Mouse (Mus musculus) limb, embryonic 12.5 days (tissue): ENCODE results near the gene Uba6. TPM values are rescaled to one million over a fixed set of nuclear protein-coding genes. Genes with fewer than 3 reads are reported as not detected.

Experiments
- ATAC-seq: fragments of 200-750 bp; cut with Nextera tagmentation; 2 replicates; pipeline ENCODE4 v1.8.0; 2017; ENCODE audit warnings: low read depth, moderate TSS enrichment; ENCODE audit not compliant: insufficient number of reproducible peaks, insufficient read depth, low FRiP score, low TSS enrichment
- H3K27ac ChIP-seq: fragments of 300-500 bp; sonication (generic); 2 replicates; pipeline ENCODE4 v1.5.1; 2016; ENCODE audit warnings: mild to moderate bottlenecking, moderate library complexity
- H3K27me3 ChIP-seq: fragments of 300-500 bp; sonication (generic); 2 replicates; pipeline ENCODE4 v1.6.1; 2016; ENCODE audit warnings: mild to moderate bottlenecking, moderate library complexity
- H3K36me3 ChIP-seq: fragments of 300-500 bp; sonication (generic); 2 replicates; pipeline ENCODE4 v1.6.1; 2016; ENCODE audit warnings: mild to moderate bottlenecking, moderate library complexity
- H3K4me1 ChIP-seq: fragments of 300-500 bp; sonication (generic); replicated peaks from 2 replicates; pipeline ENCODE4 v1.6.1; 2016
- H3K4me2 ChIP-seq: fragments of 300-500 bp; sonication (generic); 2 replicates; pipeline ENCODE4 v1.6.1; 2016; ENCODE audit warnings: mild to moderate bottlenecking, moderate library complexity
- H3K4me3 ChIP-seq: fragments of 300-500 bp; sonication (generic); replicated peaks from 2 replicates; pipeline ENCODE4 v1.5.1; 2016; ENCODE audit warnings: mild to moderate bottlenecking
- H3K9ac ChIP-seq: fragments of 300-500 bp; sonication (generic); replicated peaks from 2 replicates; pipeline ENCODE4 v1.6.1; 2016; ENCODE audit warnings: mild to moderate bottlenecking, moderate library complexity
- H3K9me3 ChIP-seq: fragments of 300-500 bp; sonication (generic); 2 replicates; pipeline ENCODE4 v1.6.1; 2016; ENCODE audit warnings: mild to moderate bottlenecking, moderate library complexity
- WGBS: fragments of 180-500 bp; shearing (Covaris S2); methylation state at CpG from one replicate; pipeline ENCODE4 v1.1.7; 2016; 5-methylcytosine and 5-hydroxymethylcytosine counted together
- polyA plus RNA-seq: library from polyadenylated mRNA; unstranded; fragments of >200 nt; fragmentation: Nextera tagmentation; extraction: Ambion mirVana; gene quantifications from 2 replicates; pipeline ENCODE4 v1.2.1, GENCODE M21; 2016

Gene Uba6
- polyA plus RNA-seq, 1 experiment from 2014 or later = 17.0 TPM

GRCm38 (mm10) chr5:86113997-86114396 lies 58.6 kb downstream of the Uba6 start:
- Histone ChIP-seq H3K4me1 (no peaks in the 10 kb centered on the region), H3K36me3 (peaks cover 30% of the 10 kb centered on the region), H3K4me2 (no peak overlapping the region), H3K9ac (no peak overlapping the region), H3K4me3 (no peak overlapping the region), H3K9me3 (no peaks in the 10 kb centered on the region), H3K27me3 (no peaks in the 10 kb centered on the region), H3K27ac (no peak overlapping the region)
- WGBS = 87% methylated on average over 1 of the region's 1 CpGs
- ATAC-seq = no peak

GRCm38 (mm10) chr5:86113037-86113436 lies 59.6 kb downstream of the Uba6 start:
- no peaks in the 10 kb centered on the region for H3K9me3 ChIP-seq
- H3K27me3 ChIP-seq = no peaks in the 10 kb centered on the region
- no peak overlapping the region for H3K9ac ChIP-seq
- no peak for ATAC-seq
- no peaks in the 10 kb centered on the region for H3K4me1 ChIP-seq
- no peak overlapping the region for H3K4me2 ChIP-seq
- peaks cover 24% of the 10 kb centered on the region for H3K36me3 ChIP-seq
- no peak overlapping the region for H3K27ac ChIP-seq
- H3K4me3 ChIP-seq = no peak overlapping the region
- WGBS = 98% methylated on average over 2 of the region's 2 CpGs

DNA sequence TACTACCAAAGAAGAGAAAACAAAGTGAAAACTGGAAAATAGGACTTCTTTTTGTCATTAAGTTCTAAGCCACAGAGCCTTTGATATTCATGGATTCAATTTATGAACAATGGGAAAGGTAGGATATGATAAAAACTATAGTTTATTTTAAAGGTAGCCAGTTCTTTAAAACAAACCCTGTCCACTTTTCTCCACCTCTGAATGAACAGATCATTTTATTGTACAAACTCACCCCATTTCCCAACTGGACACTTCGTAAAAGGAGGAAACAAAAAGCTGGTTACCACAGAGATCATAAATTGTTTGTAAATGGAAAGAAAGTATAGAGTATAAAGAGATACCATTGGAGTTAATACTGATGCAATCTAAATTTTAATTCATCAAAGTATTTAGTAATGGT lies 61.5 kb downstream of the Uba6 start:
- Histone ChIP-seq H3K27ac (no peak overlapping the region), H3K9ac (no peak overlapping the region), H3K4me2 (no peak overlapping the region), H3K4me3 (no peak overlapping the region), H3K27me3 (no peaks in the 10 kb centered on the region), H3K36me3 (peaks cover 28% of the 10 kb centered on the region), H3K9me3 (no peaks in the 10 kb centered on the region), H3K4me1 (no peaks in the 10 kb centered on the region)
- no peak for ATAC-seq
- 98% methylated on average over 1 of the region's 1 CpGs for WGBS

DNA sequence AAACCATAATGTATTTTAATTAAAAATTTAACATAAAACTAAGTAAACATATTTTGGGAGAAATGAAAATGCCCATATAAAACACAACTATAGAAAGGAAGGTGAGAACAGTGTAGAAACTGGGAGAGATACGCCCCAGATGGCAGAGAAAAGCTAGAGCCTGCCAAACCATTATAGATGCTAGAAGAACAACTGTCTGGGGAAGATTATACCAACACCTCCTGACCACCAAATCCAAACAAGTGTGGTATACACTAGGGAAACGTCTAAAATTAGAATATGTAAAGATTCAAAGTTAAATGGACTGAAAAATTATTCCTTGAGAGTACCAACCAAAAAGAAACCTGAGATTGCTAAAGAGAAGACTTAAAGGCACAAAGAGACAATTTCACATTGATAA lies 66.0 kb downstream of the Uba6 start:
- H3K4me1 ChIP-seq = no peaks in the 10 kb centered on the region
- H3K9ac ChIP-seq = no peak overlapping the region
- H3K4me3 ChIP-seq = no peak overlapping the region
- no peak for ATAC-seq
- no peaks in the 10 kb centered on the region for H3K27me3 ChIP-seq
- H3K4me2 ChIP-seq = no peak overlapping the region
- WGBS = 75% methylated on average over 2 of the region's 2 CpGs
- H3K9me3 ChIP-seq = no peaks in the 10 kb centered on the region
- no peak overlapping the region for H3K27ac ChIP-seq
- peaks cover 10% of the 10 kb centered on the region for H3K36me3 ChIP-seq

GRCm38 (mm10) chr5:86102176-86102575 lies 70.4 kb downstream of the Uba6 start:
- ATAC-seq = no peak
- Histone ChIP-seq H3K9ac (no peak overlapping the region), H3K9me3 (no peaks in the 10 kb centered on the region), H3K27me3 (no peaks in the 10 kb centered on the region), H3K4me3 (no peak overlapping the region), H3K36me3 (peaks cover 3% of the 10 kb centered on the region; the same call in 1 of the 2 replicates), H3K4me2 (no peak overlapping the region), H3K4me1 (no peaks in the 10 kb centered on the region), H3K27ac (no peak overlapping the region)
- WGBS = 86% methylated on average over 2 of the region's 2 CpGs

- no peak for ATAC-seq
- H3K4me3 ChIP-seq = no peak overlapping the region
- no peaks in the 10 kb centered on the region for H3K36me3 ChIP-seq
- no peak overlapping the region for H3K9ac ChIP-seq
- no peaks in the 10 kb centered on the region for H3K27me3 ChIP-seq
- WGBS = 83% methylated on average over 3 of the region's 3 CpGs
- H3K4me2 ChIP-seq = no peak overlapping the region
- no peaks in the 10 kb centered on the region for H3K4me1 ChIP-seq
- H3K9me3 ChIP-seq = no peaks in the 10 kb centered on the region
- H3K27ac ChIP-seq = no peak overlapping the region
These were observed 72.0 kb downstream of the Uba6 start for GRCm38 (mm10) chr5:86100621-86101020.

DNA sequence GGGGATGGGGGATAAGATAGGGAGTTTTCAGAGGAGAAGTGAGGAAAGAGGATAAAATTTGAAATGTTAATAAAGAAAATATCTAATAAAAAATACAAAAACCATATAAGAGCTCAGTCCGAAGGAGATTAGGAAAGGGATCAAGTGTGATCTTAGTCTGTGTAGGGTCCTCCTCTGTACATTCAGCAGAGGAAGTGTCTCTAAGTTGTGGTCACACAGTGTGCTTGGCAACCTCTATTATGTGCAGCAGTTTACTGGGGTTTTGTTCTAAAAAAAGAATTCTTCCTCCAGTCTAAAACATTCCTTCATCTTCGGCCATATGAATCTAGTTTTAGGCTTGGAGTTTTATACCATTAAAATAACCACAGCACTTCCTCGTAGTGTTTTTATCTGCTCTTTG lies 73.6 kb downstream of the Uba6 start:
- no peaks in the 10 kb centered on the region for H3K27me3 ChIP-seq
- H3K4me3 ChIP-seq = no peak overlapping the region
- no peaks in the 10 kb centered on the region for H3K36me3 ChIP-seq
- H3K9ac ChIP-seq = no peak overlapping the region
- WGBS = 88% methylated on average over 3 of the region's 3 CpGs
- no peaks in the 10 kb centered on the region for H3K4me1 ChIP-seq
- no peak overlapping the region for H3K27ac ChIP-seq
- no peaks in the 10 kb centered on the region for H3K9me3 ChIP-seq
- H3K4me2 ChIP-seq = no peak overlapping the region
- ATAC-seq = no peak

DNA sequence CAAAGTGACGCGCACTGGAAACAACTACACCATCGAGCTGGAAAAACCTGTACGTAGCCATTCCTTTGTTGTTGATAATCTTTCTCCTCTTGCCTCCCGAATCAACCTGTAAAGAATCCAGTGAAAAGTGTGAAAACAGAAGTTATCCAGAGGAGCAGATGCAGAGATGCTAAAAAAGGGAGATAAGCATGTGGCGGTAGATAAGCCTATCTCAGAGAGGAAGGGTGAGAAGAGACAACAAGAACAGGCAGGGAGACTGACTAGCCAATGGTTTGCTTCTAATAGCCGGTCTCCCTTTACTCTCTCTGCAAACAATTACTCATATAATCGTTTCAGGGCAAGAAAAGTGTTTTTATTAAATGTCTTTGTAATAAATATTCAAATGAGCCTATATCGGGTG lies 77.8 kb downstream of the Uba6 start:
- no peaks in the 10 kb centered on the region for H3K4me1 ChIP-seq
- no peaks in the 10 kb centered on the region for H3K27me3 ChIP-seq
- H3K9me3 ChIP-seq = no peaks in the 10 kb centered on the region
- no peaks in the 10 kb centered on the region for H3K36me3 ChIP-seq
- H3K4me3 ChIP-seq = no peak overlapping the region
- no peak overlapping the region for H3K4me2 ChIP-seq
- no peak for ATAC-seq
- WGBS = 84% methylated on average over 9 of the region's 9 CpGs
- H3K9ac ChIP-seq = no peak overlapping the region
- no peak overlapping the region for H3K27ac ChIP-seq

- no peak for ATAC-seq
- Histone ChIP-seq H3K4me3 (no peak overlapping the region), H3K4me2 (no peak overlapping the region), H3K36me3 (no peaks in the 10 kb centered on the region), H3K9ac (no peak overlapping the region), H3K9me3 (no peaks in the 10 kb centered on the region), H3K4me1 (no peaks in the 10 kb centered on the region), H3K27me3 (no peaks in the 10 kb centered on the region), H3K27ac (no peak overlapping the region)
- WGBS = 77% methylated on average over 6 of the region's 6 CpGs
These were observed 85.9 kb downstream of the Uba6 start for GRCm38 (mm10) chr5:86086751-86087150.

- H3K36me3 ChIP-seq = no peaks in the 10 kb centered on the region
- H3K9me3 ChIP-seq = no peaks in the 10 kb centered on the region
- ATAC-seq = no peak
- no peak overlapping the region for H3K4me2 ChIP-seq
- no peaks in the 10 kb centered on the region for H3K4me1 ChIP-seq
- no peak overlapping the region for H3K4me3 ChIP-seq
- H3K27me3 ChIP-seq = no peaks in the 10 kb centered on the region
- 81% methylated on average over 7 of the region's 7 CpGs for WGBS
- no peak overlapping the region for H3K27ac ChIP-seq
- no peak overlapping the region for H3K9ac ChIP-seq
These were observed 87.6 kb downstream of the Uba6 start for GRCm38 (mm10) chr5:86084979-86085378.

DNA sequence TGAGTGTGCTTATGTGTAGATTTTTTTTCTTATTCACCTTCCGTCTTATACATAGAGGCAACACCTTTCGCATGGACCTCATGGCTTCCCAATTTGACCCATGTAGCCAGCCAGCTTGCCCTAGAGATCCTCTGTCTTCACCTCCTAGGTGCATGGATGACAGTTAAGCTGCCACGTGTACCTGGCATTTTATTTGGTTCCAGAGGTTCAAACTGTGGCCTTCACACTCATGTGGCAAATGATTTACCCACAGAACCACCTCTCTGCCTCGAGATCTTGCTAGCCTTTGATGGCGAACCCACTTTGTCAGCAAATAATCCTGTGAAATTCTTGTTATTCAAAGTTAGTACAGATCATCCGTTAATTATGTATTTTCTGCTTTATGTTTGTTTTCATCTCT lies 88.6 kb downstream of the Uba6 start:
- Histone ChIP-seq H3K27me3 (no peaks in the 10 kb centered on the region), H3K4me3 (no peak overlapping the region), H3K4me1 (no peaks in the 10 kb centered on the region), H3K4me2 (no peak overlapping the region), H3K36me3 (no peaks in the 10 kb centered on the region), H3K9ac (no peak overlapping the region), H3K9me3 (no peaks in the 10 kb centered on the region), H3K27ac (no peak overlapping the region)
- 83% methylated on average over 6 of the region's 6 CpGs for WGBS
- ATAC-seq = no peak

DNA sequence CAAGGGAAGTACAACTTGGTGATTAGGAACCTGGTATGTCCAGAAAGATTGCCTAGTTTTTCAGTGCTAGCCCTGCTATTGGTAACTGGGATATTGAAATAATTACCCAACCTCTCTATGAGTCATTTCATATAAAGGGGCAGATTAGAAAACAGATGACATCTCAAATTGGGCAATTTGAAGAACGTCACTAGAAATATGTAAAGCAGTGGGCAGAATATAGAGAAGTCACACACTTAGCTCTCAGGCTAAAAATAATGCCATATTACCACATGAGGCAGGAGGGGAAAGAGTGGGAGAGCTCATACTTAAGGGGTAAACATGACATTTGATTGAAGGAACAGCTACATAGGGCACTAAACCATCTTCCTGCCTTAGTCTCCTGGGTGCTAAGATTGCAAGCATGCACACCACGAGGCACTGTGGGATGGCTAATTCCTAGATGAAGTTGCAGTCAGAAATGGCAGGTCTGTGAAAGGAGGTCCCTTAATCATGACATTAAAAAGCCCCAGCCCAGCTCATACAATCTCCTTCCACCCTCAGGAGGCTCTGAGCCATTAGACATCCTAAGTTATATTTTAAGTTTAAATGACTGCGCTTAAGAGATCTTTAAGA lies 93.8 kb downstream of the Uba6 start:
- WGBS = 80% methylated on average over 3 of the region's 3 CpGs
- Histone ChIP-seq H3K36me3 (no peaks in the 10 kb centered on the region), H3K9me3 (no peaks in the 10 kb centered on the region), H3K4me3 (no peak overlapping the region), H3K27ac (no peak overlapping the region), H3K27me3 (no peaks in the 10 kb centered on the region), H3K4me2 (no peak overlapping the region), H3K4me1 (no peaks in the 10 kb centered on the region), H3K9ac (no peak overlapping the region)
- ATAC-seq = no peak
